Mouse (Mus musculus): ENCODE results near the gene Kcnk4.
A peak's percentile ranks its signal among the peaks of the same experiment; 100 is the strongest.

Gene Kcnk4

DNA sequence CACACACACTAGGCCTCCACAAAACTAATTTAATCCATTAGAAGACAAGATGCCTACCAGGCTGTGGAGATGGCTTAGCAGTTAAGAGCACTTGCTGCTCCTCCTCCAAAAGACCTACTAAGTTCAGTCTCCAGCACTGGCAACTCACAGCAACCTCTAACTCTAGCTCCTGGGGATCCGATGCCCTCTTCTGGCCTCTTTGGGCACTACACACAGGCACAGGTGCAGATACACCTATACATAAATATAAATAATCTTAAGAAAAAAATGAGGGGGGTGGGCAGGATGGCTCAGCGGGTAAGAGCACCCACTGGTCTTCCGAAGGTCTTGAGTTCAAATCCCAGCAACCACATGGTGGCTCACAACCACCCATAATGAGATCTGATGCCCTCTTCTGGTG lies 2.0 kb upstream of the Kcnk4 start:
- DNase-seq: peak; percentile 51 to 73

DNA sequence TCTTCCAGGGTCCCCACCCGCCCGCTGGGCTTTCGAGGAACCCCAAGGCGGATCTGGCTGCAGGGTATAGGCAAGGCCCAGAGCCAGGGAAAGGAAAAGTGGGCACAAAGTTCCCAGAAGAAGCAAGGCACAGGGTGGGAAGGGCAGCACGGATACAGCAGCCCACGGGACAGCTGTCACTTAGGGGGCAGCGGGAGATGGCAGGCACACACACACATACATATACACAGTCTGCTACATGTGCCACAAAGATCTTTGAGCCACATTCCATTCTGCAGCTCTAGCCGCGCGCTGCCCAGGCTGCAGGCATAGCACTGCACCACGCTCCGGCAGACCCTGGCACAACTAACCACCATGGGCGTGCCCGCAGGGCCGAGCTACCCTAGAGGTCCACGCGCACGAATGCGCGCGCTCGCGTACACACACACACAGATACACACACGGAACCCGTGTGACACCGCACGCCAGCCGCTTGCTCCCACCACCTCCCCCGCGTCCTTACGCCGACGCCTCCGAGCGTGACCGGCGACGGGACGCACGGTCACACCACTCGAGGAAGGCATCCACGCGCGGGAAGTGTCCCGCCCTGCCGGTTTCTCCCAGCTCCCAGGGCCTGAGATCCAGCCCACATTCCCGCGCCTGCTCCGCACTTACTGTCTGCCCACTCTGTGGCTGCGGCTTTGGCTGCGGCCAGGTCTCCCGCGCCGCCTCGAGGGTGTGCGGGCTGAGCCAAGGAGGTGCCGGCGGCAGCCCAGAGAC lies 700 bp downstream of the Kcnk4 start:
- peak; percentile 73 to 77 for DNase-seq

DNA sequence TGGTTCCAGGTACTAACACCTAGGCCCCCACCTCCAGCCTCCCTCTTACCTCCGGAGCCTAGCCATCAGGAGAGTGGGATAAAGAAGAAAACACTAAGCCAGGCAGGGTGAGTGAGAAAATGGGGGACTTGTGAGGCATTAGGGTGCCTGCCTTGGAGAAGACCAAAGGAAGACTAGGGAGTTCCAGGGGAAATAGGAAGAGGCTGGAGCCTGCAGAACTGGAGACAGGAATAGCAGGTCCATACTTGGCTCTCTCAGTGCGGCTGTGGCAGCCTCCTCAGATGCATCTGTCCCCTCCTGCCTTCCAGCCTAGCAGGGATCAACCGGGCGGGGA lies 1.2 kb downstream of the Kcnk4 start:
- no peak for DNase-seq

DNA sequence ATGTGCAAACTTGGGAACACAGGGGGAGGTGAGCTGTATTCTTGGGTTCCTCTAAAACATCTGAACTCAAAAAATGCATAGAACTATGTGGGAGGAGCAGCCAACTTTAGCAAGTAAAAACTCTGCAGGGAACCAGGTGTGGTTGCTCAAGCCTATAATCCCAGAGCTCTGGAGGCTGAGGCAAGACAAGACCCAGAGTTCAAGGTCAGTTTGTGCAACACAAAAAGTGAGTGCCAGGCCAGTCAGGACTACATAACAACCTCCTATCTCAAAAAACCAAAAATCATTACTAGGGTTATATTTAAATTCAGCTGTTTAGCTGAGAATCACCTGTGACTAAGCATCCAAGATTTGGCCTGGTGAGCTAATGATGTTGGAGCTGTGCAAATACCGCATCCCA lies 2.3 kb downstream of the Kcnk4 start:
- DNase-seq: no peak

DNA sequence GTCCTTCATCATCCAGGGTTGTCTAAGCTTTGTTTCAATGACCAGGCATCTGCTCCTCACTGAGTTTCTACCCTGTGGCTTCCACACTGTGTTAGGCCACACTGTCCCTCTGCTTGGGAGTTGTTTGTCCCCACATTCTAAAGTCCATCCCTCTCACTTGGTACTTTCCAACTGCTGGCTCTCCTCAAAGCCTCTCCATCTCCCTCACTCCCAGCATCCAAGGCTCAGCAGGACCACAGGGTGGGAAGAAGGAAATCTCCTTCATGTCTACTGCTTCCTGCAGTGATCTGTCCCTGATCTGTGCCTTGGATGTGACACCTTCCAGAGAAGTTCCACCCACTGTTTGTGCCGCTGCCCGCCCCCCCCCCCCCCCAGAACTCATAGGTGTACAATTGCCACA lies 3.3 kb downstream of the Kcnk4 start:
- DNase-seq: peak; percentile 26 to 45

DNA sequence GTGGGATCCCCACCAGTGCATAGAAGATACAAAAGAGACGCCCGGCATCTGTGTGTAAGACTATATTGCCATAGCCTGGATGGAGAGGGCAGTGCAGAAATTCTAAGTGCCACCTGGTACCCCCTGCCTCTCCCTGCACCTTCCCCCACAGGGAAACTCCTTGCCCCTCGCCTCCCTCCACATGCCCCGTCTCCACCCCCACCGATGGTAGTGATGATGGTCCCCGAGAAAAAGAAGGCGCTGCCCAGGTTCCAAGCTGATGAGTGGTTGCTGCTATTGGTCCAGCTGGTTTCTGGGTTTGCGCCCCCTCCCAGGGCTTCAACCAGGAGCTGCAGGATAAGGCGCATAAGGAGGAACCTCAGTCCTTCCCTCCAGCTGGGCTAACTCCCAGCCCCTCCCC lies 6.2 kb downstream of the Kcnk4 start:
- DNase-seq: no peak

DNA sequence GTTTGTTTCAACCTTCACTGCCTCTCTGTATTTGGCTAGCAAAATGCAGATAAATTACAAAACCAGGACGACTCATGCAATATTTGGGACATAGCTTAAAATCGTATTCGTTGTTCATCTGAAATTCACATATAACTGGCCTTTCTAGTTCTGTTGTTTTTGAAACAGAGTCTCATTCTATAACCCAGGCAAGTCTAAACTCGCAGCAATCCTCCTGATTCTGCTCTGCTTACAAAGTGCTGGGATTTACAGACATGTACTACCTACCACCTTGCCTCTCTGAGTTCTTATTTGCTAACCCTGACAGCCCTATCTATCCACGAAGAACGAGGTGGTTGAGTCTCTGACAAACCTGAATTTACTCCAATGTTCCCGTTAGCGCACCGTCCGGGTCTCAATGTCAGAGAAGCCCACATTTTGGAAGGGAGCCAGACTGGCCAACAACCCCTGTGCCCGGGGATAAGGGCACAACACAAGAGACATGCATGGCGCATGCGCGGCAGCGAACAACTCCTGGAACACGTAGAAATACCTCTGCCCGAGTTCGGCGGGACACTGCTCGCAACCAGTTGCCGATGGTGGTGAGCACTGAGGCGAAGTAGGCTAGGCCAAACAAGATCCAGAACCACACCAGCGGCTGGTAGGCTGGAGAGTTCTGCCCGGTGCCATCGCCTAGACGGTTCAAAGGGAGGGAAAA lies 7.6 kb downstream of the Kcnk4 start:
- peak in 1 of 2 experiments; percentile 45 for DNase-seq

DNA sequence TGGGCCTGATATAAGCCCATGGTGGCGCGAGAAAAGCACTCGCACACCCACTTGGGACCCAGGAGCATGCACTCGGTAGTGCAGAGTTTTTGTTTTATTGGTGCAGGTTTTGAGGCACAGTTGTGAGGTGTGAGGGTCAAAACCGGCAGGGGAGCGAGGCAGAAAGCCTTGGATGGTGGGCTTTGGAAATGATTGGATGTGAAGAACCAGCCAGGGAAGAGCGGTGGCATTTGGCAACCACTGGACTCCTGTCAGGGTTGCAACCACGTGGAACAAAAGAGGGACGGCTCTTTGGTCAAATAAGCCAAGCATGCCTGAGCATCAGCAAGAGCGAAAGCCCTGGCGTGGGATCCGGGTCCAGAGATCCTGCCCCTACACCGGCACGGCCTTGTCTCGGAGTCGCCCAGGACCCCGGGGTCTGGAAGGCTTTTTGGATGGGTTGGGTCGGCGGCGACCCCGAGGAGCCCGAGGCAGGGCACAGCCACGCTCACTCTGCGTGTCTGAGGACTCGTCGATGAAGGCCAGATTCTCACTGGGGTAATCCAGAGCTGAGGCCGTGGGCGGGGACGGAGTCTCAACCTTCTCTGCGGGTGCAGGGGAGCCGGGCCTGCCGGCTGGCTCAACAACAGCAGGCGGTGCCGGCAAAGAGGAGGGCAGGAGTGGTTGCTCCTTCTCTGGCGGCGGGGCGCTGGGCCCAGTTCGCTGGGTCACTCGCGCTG lies 8.5 kb downstream of the Kcnk4 start:
- DNase-seq: peak in 1 of 2 experiments; percentile 40

DNA sequence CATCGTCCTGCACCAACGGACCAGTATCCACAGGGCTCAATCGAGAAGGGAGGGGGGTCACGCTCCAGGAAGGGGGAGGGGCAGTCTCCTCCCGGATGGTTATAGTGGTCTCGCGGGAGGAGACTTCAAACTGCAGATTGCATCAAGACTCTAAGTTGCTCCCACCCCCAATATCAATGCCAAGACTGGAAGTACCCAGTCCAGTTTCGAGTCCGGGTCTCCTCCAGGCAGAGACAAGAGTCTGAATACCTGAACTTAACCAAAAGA lies 9.1 kb downstream of the Kcnk4 start, which contains the start of gene Catsperz:
Gene Catsperz (minus strand): TSS at position 74 of the 267 bp plus-strand sequence.
- no peak for DNase-seq

DNA sequence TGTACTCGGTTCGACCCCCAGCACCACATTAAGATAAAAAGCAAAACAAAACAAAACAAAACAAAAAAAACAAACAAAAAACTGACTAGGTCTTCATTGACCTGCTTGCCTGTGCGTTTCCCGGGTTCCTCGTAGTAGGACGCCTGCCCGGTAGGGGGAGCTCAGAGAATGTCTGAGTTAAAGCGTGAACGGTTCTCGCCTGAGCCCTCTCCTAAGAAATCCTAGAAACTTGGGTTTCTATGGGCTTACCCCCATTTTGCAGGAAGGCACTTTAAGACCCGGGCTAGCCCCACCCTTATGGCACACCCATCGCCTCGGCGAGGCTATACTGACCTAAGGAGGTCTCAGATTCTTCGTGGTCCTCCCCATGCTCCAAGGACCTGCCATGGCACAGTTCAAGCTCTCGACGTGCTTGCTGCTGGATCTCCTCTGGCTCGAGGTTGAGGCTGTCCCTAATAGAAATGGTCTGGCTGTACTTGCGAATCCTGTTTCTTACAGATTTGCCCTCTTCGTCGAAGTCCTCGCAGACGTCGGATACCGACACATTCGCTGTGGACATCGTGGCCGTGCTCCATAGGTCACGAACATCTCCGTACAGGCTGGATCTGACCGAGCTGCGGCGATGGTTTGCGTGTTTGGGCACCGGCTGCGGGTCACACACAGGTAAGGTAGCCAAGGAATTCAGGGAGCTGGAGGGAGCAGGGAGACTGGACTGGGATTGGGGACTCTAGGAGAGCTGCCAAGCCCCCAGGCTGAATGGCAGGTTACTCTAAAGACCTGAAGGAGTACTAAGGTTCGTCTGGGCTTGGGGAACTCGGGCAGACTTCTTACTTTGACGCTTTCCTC lies 9.6 kb downstream of the Kcnk4 start:
- peak; percentile 94 to 96 for DNase-seq

DNA sequence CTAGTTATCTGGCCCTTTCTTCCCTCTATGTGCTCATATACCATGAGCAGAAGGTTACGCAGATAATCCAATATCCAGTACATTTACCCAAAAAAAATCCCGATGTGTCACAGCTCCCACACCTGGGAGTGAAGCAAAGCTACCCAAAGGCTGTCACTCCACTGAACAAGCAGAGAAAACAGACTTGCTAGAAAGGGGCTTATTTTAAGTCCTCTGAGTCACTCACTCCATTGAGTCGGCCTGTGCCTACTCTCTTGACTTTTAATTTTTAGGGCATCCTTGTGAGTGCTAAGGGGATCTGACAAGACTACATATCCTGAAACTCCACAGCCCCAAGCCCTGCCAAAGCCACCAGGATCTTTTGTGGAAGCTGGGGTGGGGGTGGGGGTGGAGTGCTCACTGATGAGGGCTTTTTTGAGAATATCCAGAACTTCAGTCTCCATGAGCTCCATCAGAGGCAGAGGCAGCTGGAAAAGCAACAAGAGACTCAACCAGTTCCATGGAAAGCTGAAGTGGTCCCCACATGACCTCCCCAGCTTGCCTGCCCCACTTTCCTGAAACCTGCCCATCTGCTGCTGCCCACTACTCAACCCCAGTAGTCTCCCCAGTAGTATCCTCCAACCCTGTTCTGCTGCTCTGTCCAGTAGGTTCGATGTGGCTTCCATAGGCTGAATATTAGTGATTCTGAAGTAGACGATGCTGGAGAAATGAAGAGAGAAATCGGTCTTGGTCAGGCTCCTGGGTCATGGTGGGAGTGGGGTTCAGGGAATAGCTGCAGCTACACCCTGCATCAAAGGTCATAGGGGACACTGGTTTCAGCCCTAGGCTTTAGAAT lies 11.2 kb downstream of the Kcnk4 start:
- no peak for DNase-seq

DNA sequence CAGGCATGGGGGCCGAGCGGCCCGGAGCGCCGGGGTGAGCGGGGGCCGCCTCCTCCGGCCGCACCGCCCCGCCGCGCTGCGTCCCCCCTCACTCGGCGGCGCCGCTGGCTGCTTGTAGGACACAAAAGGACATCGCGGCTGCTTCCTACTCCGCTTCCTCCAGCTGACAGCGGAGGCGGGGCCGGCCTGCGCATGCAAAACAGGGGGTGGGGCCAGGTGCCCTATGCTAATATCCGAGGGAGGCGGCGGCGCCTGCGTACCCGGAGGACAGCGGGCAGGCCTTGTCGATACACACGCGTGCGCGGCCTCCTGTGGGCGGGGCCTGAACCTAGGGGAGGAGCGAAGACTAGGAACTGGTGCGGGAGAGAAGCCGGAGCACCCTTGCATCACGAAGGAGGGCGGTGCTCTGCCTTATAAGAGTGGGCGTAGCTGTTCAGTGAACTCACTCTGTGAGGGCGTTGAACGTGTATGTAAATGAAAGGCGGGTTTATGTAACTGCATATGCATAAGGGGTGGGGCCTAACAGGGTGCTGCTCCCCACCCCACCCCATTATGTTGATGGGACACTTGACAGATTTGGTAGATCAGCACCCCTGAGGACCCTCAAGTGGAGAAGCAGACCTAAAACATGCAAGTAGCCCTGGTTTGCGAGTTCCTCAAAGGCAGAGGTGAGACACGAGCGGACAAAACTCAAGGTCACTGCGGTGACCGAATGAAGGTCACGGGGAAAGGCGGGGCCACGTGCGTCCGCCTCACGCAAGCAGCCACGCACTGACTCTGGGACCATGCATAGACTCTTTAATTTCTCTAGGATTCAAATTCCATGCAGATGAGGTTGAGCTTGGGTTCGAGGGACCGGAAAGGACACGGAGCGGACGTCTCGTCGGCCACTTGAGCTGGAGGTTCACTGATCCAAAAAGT lies 12.4 kb downstream of the Kcnk4 start, which contains the start of gene Esrra:
Gene Esrra (minus strand): TSS at position 167 of the 921 bp plus-strand sequence.
- DNase-seq: peak; percentile 100

DNA sequence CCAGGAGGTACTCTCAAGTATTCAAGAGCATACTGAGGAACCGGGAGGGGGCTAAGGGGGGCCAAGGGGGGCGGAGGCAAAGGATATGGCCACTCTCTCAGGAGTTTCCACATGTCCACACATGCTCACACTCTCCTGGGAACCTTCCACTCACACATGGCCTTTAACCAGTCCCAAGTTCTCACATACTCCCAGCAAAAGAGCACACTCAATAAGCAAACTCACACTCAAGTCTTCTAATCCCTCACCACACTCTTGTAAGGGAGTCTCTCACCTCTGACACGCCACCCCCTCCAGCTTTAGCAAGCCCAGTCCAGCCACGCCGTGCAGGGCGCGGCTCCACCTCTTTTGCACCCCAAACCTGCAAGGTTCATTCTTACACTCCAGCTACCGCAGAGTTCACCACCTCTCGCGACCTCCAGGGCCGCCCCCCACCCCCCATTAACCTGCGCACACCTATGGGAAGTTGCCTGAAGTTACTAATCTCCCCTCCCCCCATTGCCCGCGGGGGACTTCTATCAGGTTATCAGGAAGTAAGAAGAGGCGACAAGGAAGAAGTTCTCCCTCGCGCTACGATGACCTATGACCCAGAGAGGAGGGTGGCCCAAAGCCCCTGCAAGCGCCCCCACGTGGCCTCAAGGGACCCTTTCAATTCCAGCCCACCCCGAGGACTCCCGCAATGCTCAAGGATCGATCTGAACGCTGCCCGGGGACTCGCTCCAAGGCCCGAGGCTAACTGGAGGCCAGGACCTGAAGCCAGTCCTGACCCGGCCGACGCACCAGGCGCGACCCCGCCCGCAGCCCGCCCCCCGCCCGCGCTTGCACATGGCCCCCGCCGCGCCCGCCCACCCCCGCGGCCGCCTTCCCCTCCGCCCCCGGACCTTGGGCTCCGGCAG lies 13.3 kb downstream of the Kcnk4 start:
- peak; percentile 61 to 72 for DNase-seq

DNA sequence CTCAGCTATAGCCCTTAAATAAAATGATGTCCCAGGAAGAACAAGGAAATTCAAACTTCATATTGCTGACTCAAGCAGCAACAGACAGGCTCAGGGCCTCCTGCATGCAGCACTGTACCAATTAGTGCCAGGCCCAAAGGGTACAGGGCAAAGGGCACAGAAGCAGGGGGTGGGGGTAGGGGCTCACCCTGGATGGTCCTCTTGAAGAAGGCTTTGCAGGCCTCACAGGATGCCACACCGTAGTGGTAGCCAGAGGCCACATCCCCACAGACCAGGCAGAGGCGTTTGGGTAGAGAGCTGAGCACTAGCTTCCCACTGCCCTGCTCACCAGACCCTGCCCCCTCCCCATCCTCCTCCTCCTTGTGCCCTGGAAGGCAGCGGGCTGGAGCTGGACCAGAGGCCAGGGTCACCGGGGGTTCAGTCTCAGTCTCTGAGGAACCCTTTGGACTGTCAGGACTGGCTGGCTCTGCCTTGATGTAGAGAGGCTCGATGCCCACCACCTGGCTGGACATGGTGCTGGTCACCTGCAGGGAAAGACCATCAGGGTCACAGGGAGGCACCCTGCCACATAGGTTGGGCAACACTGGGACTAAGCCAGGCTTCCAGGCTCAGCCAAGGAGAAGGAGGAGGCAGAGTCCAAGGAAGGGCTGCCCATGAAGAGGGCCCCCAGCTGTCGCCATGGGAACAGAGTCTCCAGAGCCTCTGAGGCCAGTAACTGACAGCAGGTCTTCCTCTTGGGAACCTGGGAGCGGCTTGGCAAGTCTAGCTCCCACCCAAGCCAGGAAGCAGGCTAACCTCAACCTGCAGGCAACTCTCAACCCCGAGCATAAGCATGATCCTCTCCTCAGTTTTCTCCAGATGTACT lies 14.2 kb downstream of the Kcnk4 start:
- DNase-seq: peak; percentile 51 to 57

DNA sequence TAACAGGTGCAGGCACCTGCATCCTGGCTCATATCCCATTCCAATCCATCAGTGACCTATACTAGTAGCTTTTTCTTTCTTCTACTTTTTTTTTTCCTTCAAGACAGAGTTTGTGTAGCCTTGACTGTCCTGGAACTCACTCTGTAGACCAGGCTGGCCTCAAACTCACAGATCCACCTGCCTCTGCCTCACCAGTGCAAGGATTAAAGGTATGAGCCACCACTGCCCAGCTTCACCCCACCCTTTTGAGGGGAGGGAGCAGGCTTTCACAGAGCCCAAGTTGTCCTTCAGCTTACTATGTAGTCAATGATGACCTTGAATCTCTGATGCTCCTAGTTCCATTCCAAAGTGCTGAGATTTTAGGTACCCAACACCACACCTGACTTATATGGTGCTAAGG lies 14.9 kb downstream of the Kcnk4 start:
- no peak for DNase-seq

DNA sequence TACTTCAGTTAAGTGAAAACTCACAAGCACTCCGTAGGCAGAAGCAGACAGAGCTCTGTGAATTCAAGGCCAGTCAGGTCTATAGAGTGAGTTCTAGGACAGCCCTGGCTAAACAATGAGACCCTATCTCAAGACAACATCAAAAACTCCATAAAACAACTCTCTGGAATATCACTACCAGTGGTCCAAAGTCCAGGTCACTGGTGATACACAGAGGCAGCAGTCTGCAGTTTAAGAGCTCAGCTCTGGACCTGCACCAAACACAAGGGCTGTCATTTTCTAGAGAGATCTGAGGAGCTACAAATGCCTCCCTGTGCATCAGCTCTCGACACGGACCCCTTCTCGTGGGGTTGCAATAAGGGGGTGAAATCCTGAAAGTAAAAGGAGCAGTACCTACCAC lies 16.0 kb downstream of the Kcnk4 start:
- no peak for DNase-seq

DNA sequence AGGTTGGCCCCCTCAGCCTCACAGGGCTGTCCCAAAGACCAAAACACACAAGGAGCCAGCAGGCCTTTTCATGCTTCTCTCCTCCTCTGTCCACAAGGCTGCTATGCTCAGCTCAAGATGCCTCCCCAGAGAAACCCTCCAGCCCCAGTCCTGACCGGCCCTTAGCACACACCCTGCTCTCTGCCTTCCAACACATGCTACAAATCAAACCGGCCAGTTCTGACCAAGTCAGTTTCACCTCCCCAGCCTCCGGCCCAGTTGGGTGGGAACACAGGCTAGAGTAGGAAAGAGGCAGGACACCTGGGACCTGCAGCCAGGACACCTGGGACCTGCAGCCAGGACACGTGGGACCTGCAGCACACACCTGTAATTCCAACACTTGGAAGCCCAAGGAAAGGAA lies 17.8 kb downstream of the Kcnk4 start:
- no peak for DNase-seq

DNA sequence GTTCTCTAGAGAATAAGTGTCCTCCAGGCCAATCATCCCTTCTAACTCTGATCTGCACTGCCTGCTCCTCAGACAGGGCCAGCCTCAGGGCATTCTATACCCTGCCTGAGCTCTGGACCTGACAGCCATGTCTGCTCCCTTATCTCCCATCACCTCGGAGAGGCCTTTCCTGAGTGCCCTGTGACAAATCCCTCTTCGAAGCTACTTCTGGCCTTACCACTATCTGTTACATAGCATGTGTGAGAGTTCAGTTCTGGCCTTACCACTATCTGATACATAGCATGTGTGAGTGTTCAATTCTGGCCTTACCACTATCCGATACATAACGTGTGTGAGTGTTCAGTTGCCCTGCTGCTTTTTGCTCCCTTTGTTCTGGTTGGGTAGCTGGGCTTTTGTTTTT lies 19.0 kb downstream of the Kcnk4 start:
- no peak for DNase-seq

DNA sequence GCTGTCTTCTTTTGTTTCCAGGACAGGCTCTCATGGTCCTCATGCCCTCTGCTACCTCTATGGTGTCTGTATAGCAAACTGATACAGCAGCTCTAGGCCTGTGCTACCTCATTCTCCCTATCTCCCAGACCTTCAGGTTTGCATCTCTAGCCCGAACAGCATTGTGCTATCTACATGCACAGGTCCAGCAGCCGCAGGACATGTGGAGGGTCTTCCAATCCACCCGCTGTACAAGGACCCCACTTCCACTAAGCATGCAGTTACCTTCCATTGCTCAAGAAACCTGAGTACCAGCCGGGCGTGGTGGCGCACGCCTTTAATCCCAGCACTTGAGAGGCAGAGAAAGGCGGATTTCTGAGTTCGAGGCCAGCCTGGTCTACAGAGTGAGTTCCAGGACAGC lies 19.8 kb downstream of the Kcnk4 start:
- DNase-seq: no peak
